Mouse (Mus musculus): ENCODE results near the gene Gkn3. TPM values are rescaled to one million over a fixed set of nuclear protein-coding genes. Genes with fewer than 3 reads are reported as not detected.
A peak's percentile ranks its signal among the peaks of the same experiment; 100 is the strongest.

The Gkn3 gene
- polyA plus RNA-seq, 1 experiment, result not detected

GRCm38 (mm10) chr6:87373057-87373456, 15.7 kb downstream of the Gkn3 start, which contains the start of gene Gkn2:
Gene Gkn2 (plus strand): TSS chr6:87373357.
- no peak for TF ChIP-seq GATA1 (IDR thresholded peaks at IDR 0.05; ENCODE audit: borderline replicate concordance, low read length)
- no peak for TF ChIP-seq FLI1 (IDR thresholded peaks at IDR 0.05; ENCODE audit: low read length)
- H3K4me3 ChIP-seq (replicated peaks), result no peak within 1 kb of the TSS

GRCm38 (mm10) chr6:87369223-87369622, 19.5 kb downstream of the Gkn3 start:
- H3K4me1 ChIP-seq, result no peaks in the 10 kb centered on the region; the same call in 1 of the 2 replicates
- no peak overlapping the region for H3K4me3 ChIP-seq (replicated peaks)
- H3K27me3 ChIP-seq (replicated peaks), result peaks cover 38% of the 10 kb centered on the region
- no peaks in the 10 kb centered on the region for H3K9me3 ChIP-seq
- TF ChIP-seq FLI1 (IDR thresholded peaks at IDR 0.05; ENCODE audit: low read length) (no peak), GATA1 (IDR thresholded peaks at IDR 0.05; ENCODE audit: borderline replicate concordance, low read length) (no peak)
- H3K36me3 ChIP-seq (replicated peaks; ENCODE audit: low read length), result no peaks in the 10 kb centered on the region

More at GRCm38 (mm10) chr6:87373057-87373456, 15.7 kb downstream of the Gkn3 start, which contains the start of gene Gkn2:
- Histone ChIP-seq H3K4me1 (no peaks in the 10 kb centered on the region; the same call in 1 of the 2 replicates), H3K9me3 (no peaks in the 10 kb centered on the region), H3K27me3 (replicated peaks) (peaks cover 44% of the 10 kb centered on the region), H3K36me3 (replicated peaks; ENCODE audit: low read length) (no peaks in the 10 kb centered on the region)

- Histone ChIP-seq H3K4me3 (replicated peaks) (no peak overlapping the region), H3K36me3 (replicated peaks; ENCODE audit: low read length) (no peaks in the 10 kb centered on the region), H3K9me3 (no peaks in the 10 kb centered on the region), H3K27me3 (replicated peaks) (peaks cover 29% of the 10 kb centered on the region), H3K4me1 (no peaks in the 10 kb centered on the region)
- TF ChIP-seq FLI1 (IDR thresholded peaks at IDR 0.05; ENCODE audit: low read length) (no peak), GATA1 (IDR thresholded peaks at IDR 0.05; ENCODE audit: borderline replicate concordance, low read length) (no peak)
Measured at GRCm38 (mm10) chr6:87354441-87354840, 34.3 kb downstream of the Gkn3 start.

- Histone ChIP-seq H3K4me1 (no peaks in the 10 kb centered on the region), H3K27me3 (replicated peaks) (peaks cover 38% of the 10 kb centered on the region), H3K9me3 (no peaks in the 10 kb centered on the region), H3K4me3 (replicated peaks) (no peak within 1 kb of the TSS), H3K36me3 (replicated peaks; ENCODE audit: low read length) (no peaks in the 10 kb centered on the region)
- TF ChIP-seq FLI1 (IDR thresholded peaks at IDR 0.05; ENCODE audit: low read length) (no peak), GATA1 (IDR thresholded peaks at IDR 0.05; ENCODE audit: borderline replicate concordance, low read length) (no peak)
Measured at GRCm38 (mm10) chr6:87350829-87351228, 37.9 kb downstream of the Gkn3 start, which contains the start of gene Gkn1. Gene Gkn1 (minus strand): TSS chr6:87350942.

- TF ChIP-seq FLI1 (IDR thresholded peaks at IDR 0.05; ENCODE audit: low read length), result no peak
- no peak for TF ChIP-seq GATA1 (IDR thresholded peaks at IDR 0.05; ENCODE audit: borderline replicate concordance, low read length)
- no peaks in the 10 kb centered on the region for H3K9me3 ChIP-seq
- peaks cover 73% of the 10 kb centered on the region for H3K27me3 ChIP-seq (replicated peaks)
- H3K4me1 ChIP-seq, result peaks cover 9% of the 10 kb centered on the region
- H3K36me3 ChIP-seq (replicated peaks; ENCODE audit: low read length), result no peaks in the 10 kb centered on the region
- H3K4me3 ChIP-seq (replicated peaks), result no peak overlapping the region
Measured at GRCm38 (mm10) chr6:87335935-87336295, 52.8 kb downstream of the Gkn3 start.

- peaks cover 9% of the 10 kb centered on the region for H3K4me1 ChIP-seq
- peaks cover 77% of the 10 kb centered on the region for H3K27me3 ChIP-seq (replicated peaks)
- no peaks in the 10 kb centered on the region for H3K36me3 ChIP-seq (replicated peaks; ENCODE audit: low read length)
- TF ChIP-seq FLI1 (IDR thresholded peaks at IDR 0.05; ENCODE audit: low read length), result no peak
- TF ChIP-seq GATA1 (IDR thresholded peaks at IDR 0.05; ENCODE audit: borderline replicate concordance, low read length), result no peak
- no peaks in the 10 kb centered on the region for H3K9me3 ChIP-seq
- H3K4me3 ChIP-seq (replicated peaks), result peak within 1 kb of the TSS; percentile 89
Measured at GRCm38 (mm10) chr6:87335091-87335934, 53.4 kb downstream of the Gkn3 start, which contains the start of gene Antxr1. Gene Antxr1 (minus strand): TSS chr6:87335821.

GRCm38 (mm10) chr6:87334361-87335090, 54.2 kb downstream of the Gkn3 start:
- TF ChIP-seq GATA1 (IDR thresholded peaks at IDR 0.05; ENCODE audit: borderline replicate concordance, low read length) (no peak), FLI1 (IDR thresholded peaks at IDR 0.05; ENCODE audit: low read length) (no peak)
- H3K4me3 ChIP-seq (replicated peaks), result no peak overlapping the region
- H3K9me3 ChIP-seq, result no peaks in the 10 kb centered on the region
- H3K4me1 ChIP-seq, result peaks cover 9% of the 10 kb centered on the region
- H3K36me3 ChIP-seq (replicated peaks; ENCODE audit: low read length), result no peaks in the 10 kb centered on the region
- H3K27me3 ChIP-seq (replicated peaks), result peaks cover 82% of the 10 kb centered on the region

Other genes starting within 250 kb of the Gkn3 start
- not detected in 2 replicates for gene Antxr1, start 53.1 kb downstream of the Gkn3 start, polyA plus RNA-seq (2012; ENCODE audit: insufficient read depth, low replicate concordance)
- not detected in 2 replicates for gene Gkn1, start 38.0 kb downstream of the Gkn3 start, polyA plus RNA-seq (2012; ENCODE audit: insufficient read depth, low replicate concordance)
- gene Gkn2, start 15.6 kb downstream of the Gkn3 start, polyA plus RNA-seq (2012; ENCODE audit: insufficient read depth, low replicate concordance), result not detected in 2 replicates
- not detected in 2 replicates for gene Bmp10, start 40.1 kb upstream of the Gkn3 start, polyA plus RNA-seq (2012; ENCODE audit: insufficient read depth, low replicate concordance)
- 8.3 TPM in 1 of 2 replicates, not detected in the other for gene Arhgap25, start 144.3 kb upstream of the Gkn3 start, polyA plus RNA-seq (2012; ENCODE audit: insufficient read depth, low replicate concordance)
- gene Prokr1, start 201.8 kb upstream of the Gkn3 start, polyA plus RNA-seq (2012; ENCODE audit: insufficient read depth, low replicate concordance), result 0.51 and 1.1 TPM in 2 replicates

Measured in megakaryocyte, embryonic 14.5 days (primary cell).